Mouse (Mus musculus): ENCODE measurements at regions not wholly inside any gene's neighbourhood (a gene's known extent, or its start where the extent isn't known, plus 50 kb on each side); places are given as distances from the start of the nearest gene placed in this dataset.
"Not testable (repeated sequence)": the region's sequence is repeated elsewhere in the genome, so short reads cannot be mapped to it uniquely, and the experiment has no call there.

GRCm38 (mm10) chr5:149815879-149816278 lies 137.8 kb downstream of the B3glct start:
- DNase-seq, result no peak

DNA sequence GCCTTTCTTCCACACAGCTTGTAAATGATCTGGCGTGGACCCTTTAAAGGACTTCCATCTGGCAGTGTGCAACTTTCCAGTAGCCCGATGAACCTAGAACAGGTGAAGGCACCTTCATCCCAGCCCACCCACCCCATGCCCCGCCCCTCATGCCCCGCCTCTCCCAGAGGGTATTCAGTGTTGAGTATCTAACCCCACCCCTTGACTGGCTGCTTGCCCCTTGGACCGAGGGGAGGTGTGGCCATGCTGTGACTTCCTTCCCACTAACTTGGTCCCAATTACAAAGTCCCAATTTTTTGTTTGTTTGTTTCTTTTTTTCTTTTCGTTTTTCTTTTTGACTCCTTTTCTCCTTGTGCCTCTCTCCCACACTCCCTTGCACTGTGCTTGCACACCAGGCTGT lies 140.8 kb downstream of the B3glct start:
- DNase-seq, result no peak

GRCm38 (mm10) chr5:149823821-149824220 lies 145.8 kb downstream of the B3glct start:
- DNase-seq, result no peak

DNA sequence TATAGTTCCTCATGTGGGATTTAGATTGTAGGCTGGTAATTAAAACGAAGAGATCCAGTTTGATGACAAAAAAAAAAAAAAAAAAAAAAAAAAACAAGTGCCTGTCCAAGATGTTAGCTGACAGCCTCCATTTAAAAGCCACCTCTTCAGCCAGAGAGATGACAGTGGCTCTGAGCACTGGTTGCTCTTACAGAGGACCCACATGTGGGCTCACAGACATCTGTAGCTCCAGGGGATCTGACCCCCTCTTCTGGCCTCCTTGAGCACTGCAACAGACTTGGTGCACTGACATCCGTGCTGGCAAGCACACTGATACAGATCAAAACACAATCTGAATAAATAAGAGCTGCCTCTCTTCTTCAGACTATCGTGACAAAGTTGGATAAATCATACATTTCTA lies 149.6 kb downstream of the B3glct start:
- DNase-seq, result no peak

DNA sequence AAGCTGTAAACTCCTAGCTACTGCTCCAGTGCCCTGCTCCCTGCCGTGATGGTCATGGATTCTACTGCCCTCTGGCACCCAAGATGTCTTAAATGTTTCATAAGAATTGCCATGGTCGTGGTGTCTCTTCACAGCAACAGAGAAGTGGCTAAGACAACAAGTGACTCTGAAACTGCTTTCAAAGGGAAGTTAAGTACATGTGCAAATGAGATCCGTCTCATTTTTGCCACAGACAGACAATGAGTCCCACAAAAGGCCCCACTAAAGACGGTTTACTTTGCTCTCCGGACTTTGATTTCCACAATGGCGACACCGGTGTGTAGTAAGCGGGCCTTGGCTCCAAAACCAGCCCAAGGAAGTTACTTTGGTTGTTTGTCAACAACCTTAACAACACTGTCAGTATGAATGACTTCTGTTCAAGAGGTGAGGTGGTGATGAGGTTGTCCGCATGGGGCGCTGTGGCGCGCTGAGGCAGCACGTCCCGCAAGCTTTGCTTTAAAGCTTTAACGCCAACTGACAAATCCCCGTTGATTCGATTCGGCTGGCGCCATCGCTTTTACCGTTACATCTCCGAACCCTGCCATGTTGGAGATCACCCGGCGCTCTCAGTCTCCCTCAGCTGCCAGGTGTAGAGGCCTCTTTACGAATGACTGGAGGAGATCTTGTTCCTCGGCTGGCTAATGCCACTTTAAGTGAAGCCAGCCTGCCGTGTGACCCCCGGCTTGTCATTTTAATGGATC lies 153.3 kb downstream of the B3glct start:
- DNase-seq, result peak; percentile 30

- DNase-seq, result no peak
Observed at GRCm38 (mm10) chr5:149837379-149837778, 159.3 kb downstream of the B3glct start.

DNA sequence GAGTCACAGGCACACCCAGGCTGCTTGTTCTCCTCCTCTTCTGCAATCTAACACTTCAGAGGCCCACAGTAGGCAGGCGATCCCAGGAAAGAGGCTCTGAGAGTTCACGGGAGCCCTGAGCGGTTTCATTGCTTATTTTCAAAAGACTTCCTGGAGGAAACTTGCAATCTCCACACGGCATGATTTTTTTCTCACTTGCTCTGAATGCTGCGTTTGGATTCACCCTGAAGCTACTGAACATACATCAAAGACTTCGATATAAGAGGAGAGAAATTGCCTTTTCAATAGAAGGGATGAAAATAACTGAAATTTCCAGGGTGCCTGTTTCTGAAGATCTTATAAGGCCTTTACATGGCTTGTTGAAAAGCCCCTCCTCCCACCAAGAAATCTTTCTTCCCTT lies 164.5 kb downstream of the B3glct start:
- DNase-seq, result no peak

- no peak for DNase-seq
Observed at GRCm38 (mm10) chr5:149843310-149843709, 165.3 kb downstream of the B3glct start.

GRCm38 (mm10) chr5:149845256-149845655 lies 167.2 kb downstream of the B3glct start:
- no peak for DNase-seq

DNA sequence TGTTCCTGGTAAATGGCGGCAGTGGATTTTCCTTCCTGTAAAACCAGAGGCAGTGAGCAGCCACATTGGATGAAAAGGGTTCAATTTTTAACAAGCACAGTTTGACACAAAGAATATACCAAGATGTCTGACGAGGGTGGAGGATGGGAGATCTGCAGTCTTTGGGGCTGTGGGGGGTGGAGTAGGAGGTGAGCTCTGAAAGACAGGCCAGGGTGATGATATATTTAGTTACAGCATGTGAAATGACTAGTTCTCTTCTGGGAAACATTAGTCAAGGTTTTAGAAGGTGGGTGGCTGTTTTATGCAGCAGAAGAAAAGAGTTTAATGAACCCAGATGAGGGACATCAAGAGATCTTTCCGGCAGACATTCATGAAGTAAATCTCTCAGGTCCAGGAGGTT lies 170.0 kb upstream of the Rxfp2 start:
- no peak for DNase-seq

DNA sequence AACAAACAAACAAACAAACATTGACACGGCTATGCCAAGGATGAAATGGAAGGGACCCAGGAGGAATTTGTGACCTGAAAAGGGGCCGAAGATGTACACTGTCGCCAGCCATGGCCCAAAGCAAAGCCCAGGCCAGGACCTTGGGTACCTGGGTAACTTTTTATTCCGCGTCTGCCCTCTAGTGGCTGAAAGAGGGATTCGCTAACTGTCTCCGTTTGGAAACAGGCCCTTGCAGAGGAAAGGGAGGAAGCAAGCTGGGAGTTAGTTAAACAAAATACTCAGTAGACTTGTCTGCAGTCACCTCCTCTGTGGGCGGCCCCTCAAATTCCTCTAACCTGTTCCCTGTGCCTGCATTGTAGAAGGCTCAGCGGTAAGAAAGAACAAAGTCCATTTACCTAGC lies 167.5 kb upstream of the Rxfp2 start:
- peak; percentile 9 for DNase-seq

GRCm38 (mm10) chr5:149852516-149852915 lies 166.0 kb upstream of the Rxfp2 start:
- DNase-seq, result no peak

GRCm38 (mm10) chr5:149856101-149856500 lies 162.4 kb upstream of the Rxfp2 start:
- DNase-seq, result no peak

- DNase-seq, result no peak
Observed at GRCm38 (mm10) chr5:149857019-149857418, 161.5 kb upstream of the Rxfp2 start.

GRCm38 (mm10) chr5:149861489-149861962 lies 156.9 kb upstream of the Rxfp2 start:
- DNase-seq, result no peak

DNA sequence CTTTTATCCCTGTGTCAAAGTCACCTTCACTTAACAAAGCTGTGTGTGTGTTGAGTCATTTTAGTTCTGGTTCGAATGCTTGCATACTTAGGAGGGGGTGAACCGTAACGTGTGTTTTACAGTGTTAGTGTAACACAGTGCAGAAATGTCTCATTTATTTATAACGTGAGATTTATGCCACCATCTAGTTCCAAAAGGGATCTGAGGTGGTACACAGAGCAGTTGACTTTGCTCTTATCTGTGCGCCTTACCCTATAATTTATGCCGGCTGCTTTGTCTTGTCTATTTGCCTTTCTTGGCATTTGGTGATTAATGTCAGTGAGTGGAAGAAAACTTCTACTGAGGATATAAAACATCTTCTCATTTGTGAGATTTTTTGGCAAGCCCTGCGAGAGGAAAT lies 150.5 kb upstream of the Rxfp2 start:
- no peak for DNase-seq

- DNase-seq, result no peak
Observed at GRCm38 (mm10) chr5:149869441-149869840, 149.0 kb upstream of the Rxfp2 start.

DNA sequence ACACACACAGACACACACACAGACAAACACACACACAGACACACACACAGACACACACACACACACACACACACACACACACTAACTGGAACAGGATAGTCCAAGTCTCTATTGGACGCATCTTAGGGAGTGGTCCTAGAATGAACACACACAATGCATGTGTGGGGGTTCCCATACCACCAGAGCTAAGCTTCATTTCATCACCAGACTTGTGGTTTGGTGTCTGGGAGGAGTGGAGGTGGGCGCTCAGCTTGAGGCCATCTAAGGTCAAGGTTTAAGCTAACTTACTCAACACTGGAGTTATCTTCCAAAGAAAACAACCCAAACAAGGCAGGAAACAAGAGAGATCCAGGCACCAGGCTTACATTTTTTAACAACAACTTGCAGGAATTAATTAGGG lies 147.9 kb upstream of the Rxfp2 start:
- no peak for DNase-seq

DNA sequence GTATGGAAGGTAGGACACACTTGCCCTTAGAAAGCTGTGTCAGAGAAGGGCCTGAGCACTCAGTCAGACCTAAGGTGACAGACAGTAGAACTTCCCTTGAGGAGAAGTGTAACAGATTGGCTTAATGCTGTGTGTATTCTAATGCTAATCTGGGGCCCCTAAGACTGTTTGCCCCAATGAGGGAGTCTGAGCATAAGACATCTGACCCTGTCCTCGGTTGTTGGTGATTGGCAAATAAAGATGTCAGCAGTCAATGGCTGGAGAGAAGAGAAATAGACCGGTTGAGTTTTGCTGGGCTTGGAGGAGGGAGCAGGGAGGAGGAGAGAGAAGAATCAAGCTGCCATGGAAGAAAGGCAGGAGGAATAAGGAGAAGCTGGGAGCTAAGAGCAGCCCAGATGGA lies 147.0 kb upstream of the Rxfp2 start:
- DNase-seq, result no peak

DNA sequence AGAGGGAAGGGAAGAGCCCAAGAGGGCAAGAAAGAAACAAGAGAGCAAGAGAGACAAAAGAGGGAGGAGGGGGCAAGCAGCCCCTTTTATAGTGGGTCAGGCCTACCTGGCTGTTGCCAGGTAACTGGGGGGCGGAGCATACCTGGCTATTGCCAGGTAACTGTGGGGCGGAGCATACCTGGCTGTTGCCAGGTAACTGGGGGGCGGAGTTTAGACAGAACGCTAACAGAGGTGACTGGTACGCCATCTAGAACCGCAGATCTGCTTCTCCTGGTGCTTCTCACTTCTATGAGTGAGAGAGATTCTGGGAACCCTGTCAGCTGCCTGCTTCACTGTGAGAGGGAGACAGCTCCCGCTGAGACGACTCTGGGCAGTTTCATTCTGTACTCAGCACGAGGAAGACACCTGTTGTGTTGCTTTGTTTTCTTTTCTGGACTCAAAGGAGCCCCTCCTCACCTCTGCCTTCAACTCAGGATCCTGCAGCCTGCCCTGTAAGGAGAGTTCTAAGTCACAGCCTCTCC lies 144.9 kb upstream of the Rxfp2 start:
- DNase-seq, result no peak

DNA sequence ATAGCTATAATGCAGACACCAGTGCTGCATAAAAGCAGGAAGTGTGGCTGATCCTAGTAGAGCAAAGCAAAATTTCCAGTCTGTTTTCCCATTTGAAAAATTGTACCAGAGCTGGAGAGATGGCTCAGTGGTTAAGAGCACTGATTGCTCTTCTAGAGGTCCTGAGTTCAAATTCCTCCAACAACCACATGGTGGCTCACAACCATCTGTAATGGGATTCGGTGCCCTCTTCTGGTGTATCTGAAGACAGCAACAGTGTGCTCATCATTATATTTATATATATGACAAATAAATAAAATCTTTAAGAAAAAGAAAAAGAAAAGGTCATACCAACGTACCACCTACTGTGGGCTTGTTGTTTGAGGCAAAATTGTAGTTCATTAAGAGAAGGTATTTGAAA lies 144.1 kb upstream of the Rxfp2 start:
- DNase-seq, result no peak

- not testable (repeated sequence) for DNase-seq
Observed at GRCm38 (mm10) chr5:149892453-149892852, 126.0 kb upstream of the Rxfp2 start.

GRCm38 (mm10) chr5:149906927-149907326 lies 111.5 kb upstream of the Rxfp2 start:
- DNase-seq, result no peak

- DNase-seq, result no peak
Observed at GRCm38 (mm10) chr5:149908376-149909078, 109.9 kb upstream of the Rxfp2 start.
